Mouse (Mus musculus) CH12.LX (cell line): ENCODE measurements at regions not wholly inside any gene's neighbourhood (a gene's known extent, or its start where the extent isn't known, plus 50 kb on each side); places are given as distances from the start of the nearest gene placed in this dataset.
"Not testable (repeated sequence)": the region's sequence is repeated elsewhere in the genome, so short reads cannot be mapped to it uniquely, and the experiment has no call there.

Source experiments
- DNase-seq: peaks from one replicate; pipeline ENCODE4 v3.0.0-alpha.2; 2013; ENCODE audit errors: extremely low read depth
- H3K27ac ChIP-seq: 2 replicates; pipeline ENCODE4 v1.5.1; 2012; ENCODE audit warnings: low read depth, mild to moderate bottlenecking, control low read depth, moderate library complexity; ENCODE audit not compliant: insufficient read depth
- H3K27me3 ChIP-seq: replicated peaks from 2 replicates; pipeline ENCODE3; 2012; ENCODE audit warnings: inconsistent platforms
- H3K36me3 ChIP-seq, 2 experiments: replicated peaks in 1 of 2; 2 replicates each; pipeline versions ENCODE3 to v1.6.1; 2012; ENCODE audit warnings: inconsistent platforms in 1 of 2, low read length in 1 of 2, mild to moderate bottlenecking in 1 of 2, mixed read lengths in 1 of 2, moderate library complexity in 1 of 2; ENCODE audit not compliant: control insufficient read depth in 1 of 2, insufficient read depth in 1 of 2
- H3K4me1 ChIP-seq, 2 experiments: 2 replicates each; pipeline ENCODE4 v1.6.1; 2012; ENCODE audit warnings: inconsistent platforms in 1 of 2, moderate library complexity in 1 of 2; ENCODE audit not compliant: insufficient read depth in 2 of 2, control insufficient read depth in 1 of 2
- H3K4me2 ChIP-seq: 2 replicates; pipeline ENCODE4 v1.6.1; 2012; ENCODE audit warnings: low read depth, mild to moderate bottlenecking, control low read depth; ENCODE audit not compliant: poor library complexity, insufficient read depth, severe bottlenecking
- H3K4me3 ChIP-seq, 3 experiments: fragments of 150-350 bp in 1 of 3; sonication (generic) in 1 of 3; replicated peaks in 1 of 3; 2 replicates each; pipeline versions ENCODE3 to v1.5.1; 2011 to 2012; ENCODE audit warnings: low read depth in 2 of 3, low read length in 2 of 3, mild to moderate bottlenecking in 2 of 3, moderate library complexity in 2 of 3, control low read depth in 1 of 3, improper control_type of control experiment in 1 of 3, inconsistent platforms in 1 of 3, mixed read lengths in 1 of 3; ENCODE audit not compliant: poor library complexity in 1 of 3
- H3K79me2 ChIP-seq: replicated peaks from 2 replicates; pipeline ENCODE4 v1.6.1; 2012; ENCODE audit warnings: mild to moderate bottlenecking, moderate library complexity; ENCODE audit not compliant: control insufficient read depth, poor library complexity, insufficient read depth, severe bottlenecking; ENCODE audit errors: extremely low read depth
- H3K9ac ChIP-seq: 2 replicates; pipeline ENCODE4 v1.6.1; 2012; ENCODE audit warnings: low read depth, mild to moderate bottlenecking, control low read depth, moderate library complexity; ENCODE audit not compliant: insufficient read depth
- H3K9me3 ChIP-seq: replicated peaks from 2 replicates; pipeline ENCODE3; 2012; ENCODE audit warnings: low read length, inconsistent platforms, mixed read lengths
- CHD1 ChIP-seq: IDR thresholded peaks from 2 replicates; pipeline ENCODE4 v1.6.1; 2012; ENCODE audit warnings: low read depth, low read length, improper control_type of control experiment, inconsistent platforms
- CHD2 ChIP-seq: IDR thresholded peaks from 2 replicates; pipeline ENCODE4 v1.6.1; 2011; ENCODE audit warnings: low read length, improper control_type of control experiment
- ELF1 ChIP-seq: IDR thresholded peaks from 2 replicates; pipeline ENCODE4 v1.6.1; 2014; ENCODE audit warnings: low read depth, mild to moderate bottlenecking, inconsistent platforms, low read length, improper control_type of control experiment
- ETS1 ChIP-seq: conservative IDR thresholded peaks from 2 replicates; pipeline ENCODE4 v1.6.1; 2012; ENCODE audit warnings: low read depth, mild to moderate bottlenecking, inconsistent platforms, low read length, improper control_type of control experiment, moderate library complexity
- GABPA ChIP-seq: IDR thresholded peaks from 2 replicates; pipeline ENCODE4 v1.6.1; 2012; ENCODE audit warnings: low read depth, low read length, improper control_type of control experiment, inconsistent platforms; ENCODE audit not compliant: insufficient replicate concordance
- JUND ChIP-seq: conservative IDR thresholded peaks from 2 replicates; pipeline ENCODE4 v1.6.1; 2011; ENCODE audit warnings: low read depth, low read length, improper control_type of control experiment
- KAT2A ChIP-seq: IDR thresholded peaks from 2 replicates; pipeline ENCODE4 v1.6.1; 2012; ENCODE audit warnings: low read length, improper control_type of control experiment, inconsistent platforms; ENCODE audit not compliant: insufficient replicate concordance
- MAZ ChIP-seq: IDR thresholded peaks from 2 replicates; pipeline ENCODE4 v1.6.1; 2012; ENCODE audit warnings: low read depth, mild to moderate bottlenecking, inconsistent platforms, low read length, improper control_type of control experiment, moderate library complexity
- MEF2A ChIP-seq: IDR thresholded peaks from 2 replicates; pipeline ENCODE4 v1.6.1; 2014; ENCODE audit warnings: low read depth, mild to moderate bottlenecking, inconsistent platforms, low read length, improper control_type of control experiment, borderline replicate concordance
- MYC ChIP-seq: IDR thresholded peaks from 2 replicates; pipeline ENCODE4 v1.6.1; 2011; ENCODE audit warnings: low read depth, mild to moderate bottlenecking, improper control_type of control experiment, low read length
- POLR2A ChIP-seq: IDR thresholded peaks from 2 replicates; pipeline ENCODE4 v1.6.1; 2011; ENCODE audit warnings: low read depth, mild to moderate bottlenecking, improper control_type of control experiment, low read length
- RAD21 ChIP-seq: IDR thresholded peaks from 2 replicates; pipeline ENCODE4 v1.6.1; 2011; ENCODE audit warnings: low read depth, mild to moderate bottlenecking, low read length, improper control_type of control experiment, moderate library complexity
- RCOR1 ChIP-seq: conservative IDR thresholded peaks from 2 replicates; pipeline ENCODE4 v1.6.1; 2012; ENCODE audit warnings: low read depth, mild to moderate bottlenecking, inconsistent platforms, low read length, improper control_type of control experiment
- UBTF ChIP-seq: IDR thresholded peaks from 2 replicates; pipeline ENCODE4 v1.6.1; 2012; ENCODE audit warnings: low read depth, mild to moderate bottlenecking, inconsistent platforms, low read length, improper control_type of control experiment, moderate library complexity
- ZMIZ1 ChIP-seq: IDR thresholded peaks from 2 replicates; pipeline ENCODE4 v1.6.1; 2012; ENCODE audit warnings: low read depth, mild to moderate bottlenecking, inconsistent platforms, low read length, improper control_type of control experiment
- dilution Hi-C: fragments of 300-500 bp; cut with MboI; formaldehyde crosslinking; loops from 2 replicates; pipeline ENCODE4 v1.14.3; 2020; ENCODE audit warnings: low sequenced_read_pairs; ENCODE audit not compliant: extremely low pct_unique_long_range_greater_than_20kb, extremely low pct_ligation_motif_present
- in situ Hi-C: fragments of 300-500 bp; cut with MboI; formaldehyde crosslinking; loops from 3 replicates; pipeline ENCODE4 v1.14.3; 2019; ENCODE audit warnings: low sequenced_read_pairs, low pct_ligation_motif_present, low pct_unique_long_range_greater_than_20kb, mixed read lengths

DNA sequence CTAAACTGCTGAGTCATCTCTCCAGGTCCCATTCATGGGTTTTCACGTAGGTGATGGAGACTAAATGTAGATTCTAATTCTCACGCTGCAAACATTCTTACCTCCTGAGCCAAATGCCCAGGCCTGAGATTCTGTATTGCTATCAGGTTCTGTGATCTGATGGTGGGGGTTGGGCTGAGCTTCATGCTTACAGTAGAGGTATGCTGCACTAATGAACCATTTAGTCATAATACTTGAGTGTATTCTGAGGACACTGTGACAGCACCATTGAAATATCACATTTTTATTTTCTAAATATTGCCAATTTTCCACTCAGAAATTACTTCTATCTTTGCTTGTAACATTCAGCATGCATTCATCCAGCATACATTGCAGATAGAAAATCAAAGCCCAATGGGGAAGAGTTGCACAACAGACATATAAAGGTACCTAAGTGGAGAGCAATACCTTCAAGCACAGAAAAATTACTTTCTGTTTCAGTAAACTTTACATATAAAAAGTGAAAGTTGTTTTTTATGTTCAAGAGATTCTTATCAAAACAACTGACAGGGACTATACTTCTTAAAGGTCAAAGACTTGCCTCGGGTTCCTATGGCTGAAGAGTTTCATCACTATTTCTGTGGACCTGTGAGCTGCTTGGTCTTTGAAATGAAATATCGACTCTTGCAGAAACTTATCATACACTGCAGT is 510.2 kb downstream of the Plxdc2 start:
- Histone ChIP-seq H3K4me3 (no peak overlapping the region), H3K9ac (no peak overlapping the region), H3K9me3 (no peaks in the 10 kb centered on the region), H3K79me2 (no peaks in the 10 kb centered on the region), H3K4me2 (no peak overlapping the region), H3K36me3 (no peaks in the 10 kb centered on the region), H3K27ac (no peak overlapping the region), H3K4me1 (no peaks in the 10 kb centered on the region), H3K27me3 (no peaks in the 10 kb centered on the region)
- no peak for DNase-seq
- in situ Hi-C loops (no loop called here), dilution Hi-C loops (no loop called here)
- TF ChIP-seq MYC (no peak), JUND (no peak), ZMIZ1 (no peak), ETS1 (no peak), UBTF (no peak), CHD2 (no peak), KAT2A (no peak), CHD1 (no peak), RAD21 (no peak), ELF1 (no peak), MAZ (no peak), RCOR1 (no peak), POLR2A (no peak), MEF2A (no peak), GABPA (no peak)

DNA sequence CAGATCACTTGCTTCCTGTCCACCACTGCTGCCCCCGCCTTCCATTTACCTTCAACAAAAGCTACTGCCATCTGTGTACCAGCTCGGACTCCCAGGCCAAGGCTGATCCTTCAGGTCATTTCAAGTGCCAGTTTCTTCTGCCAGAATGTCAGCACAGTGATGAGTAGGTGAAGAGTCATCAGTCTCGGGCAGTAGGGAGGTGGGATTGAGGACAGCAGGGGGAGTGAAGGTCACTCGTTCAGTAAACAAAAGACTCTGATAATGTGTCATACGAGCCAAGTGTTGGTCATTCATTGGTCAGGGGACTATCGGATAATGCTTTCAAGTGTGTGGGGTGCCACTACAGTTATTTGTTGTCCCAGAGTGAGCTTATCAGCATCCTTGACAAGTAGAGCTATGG is 536.3 kb downstream of the Plxdc2 start:
- dilution Hi-C loops, H3K9me3 ChIP-seq, H3K4me3 ChIP-seq, in situ Hi-C loops, H3K79me2 ChIP-seq, H3K4me1 ChIP-seq, H3K27ac ChIP-seq, H3K9ac ChIP-seq, H3K4me2 ChIP-seq, H3K27me3 ChIP-seq, H3K36me3 ChIP-seq, DNase-seq: not testable (repeated sequence)
